Mouse (Mus musculus): Measurements from ENCODE around the gene Tox2.

Gene Tox2

DNA sequence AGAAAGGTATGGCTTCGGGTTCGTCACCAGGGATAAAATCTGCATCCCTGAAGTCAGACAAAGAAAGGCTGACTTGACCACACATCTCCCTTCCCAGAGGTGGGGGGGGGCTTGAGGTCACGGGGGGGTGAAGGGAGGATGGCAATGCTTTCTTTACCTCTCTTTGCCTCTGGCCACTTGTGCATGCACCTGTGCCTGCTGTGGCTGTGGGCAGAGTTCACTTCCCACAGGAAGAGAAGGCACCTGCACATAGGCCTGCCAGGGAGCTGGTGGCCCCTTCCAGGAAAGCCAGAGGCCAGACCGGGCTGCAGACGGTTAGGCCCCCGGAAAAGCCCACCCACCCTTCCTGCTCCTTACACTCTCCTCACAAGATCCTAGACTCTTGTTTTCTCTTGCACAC, 128.5 kb downstream of the Tox2 start:
- DNase-seq: no peak

DNA sequence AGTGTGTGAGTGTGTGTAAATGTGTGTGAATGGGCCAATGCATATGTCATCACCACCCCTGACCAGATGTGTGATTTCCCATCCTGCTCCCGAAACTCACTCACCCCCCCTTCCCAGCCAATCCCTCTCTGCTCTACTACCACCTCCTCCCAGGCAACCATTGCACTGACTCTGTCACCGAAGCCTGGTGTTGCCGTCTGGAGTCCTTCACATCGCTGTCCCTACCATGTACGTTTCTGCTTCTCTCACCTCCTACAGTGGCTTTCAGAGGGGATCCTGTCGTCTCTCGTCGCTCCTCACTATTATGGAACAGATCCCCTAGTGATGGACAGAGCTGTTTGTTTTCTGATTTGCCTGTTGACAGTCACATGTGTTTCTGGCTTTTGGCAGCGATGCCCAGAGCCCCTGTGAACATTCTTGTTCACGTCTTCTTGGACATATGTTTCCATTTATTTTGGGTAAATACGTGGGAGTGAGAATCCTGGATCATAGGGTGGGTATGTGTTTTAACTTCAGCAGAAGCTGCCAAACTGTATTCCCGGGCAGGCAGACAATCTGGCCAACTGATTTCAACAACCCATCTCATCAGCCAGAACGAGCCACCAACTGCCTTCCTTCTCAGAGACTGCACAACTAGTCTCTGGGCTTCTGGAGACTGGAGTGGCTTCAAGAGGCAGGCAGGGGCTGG, 129.6 kb downstream of the Tox2 start:
- DNase-seq: peak; percentile 63

DNA sequence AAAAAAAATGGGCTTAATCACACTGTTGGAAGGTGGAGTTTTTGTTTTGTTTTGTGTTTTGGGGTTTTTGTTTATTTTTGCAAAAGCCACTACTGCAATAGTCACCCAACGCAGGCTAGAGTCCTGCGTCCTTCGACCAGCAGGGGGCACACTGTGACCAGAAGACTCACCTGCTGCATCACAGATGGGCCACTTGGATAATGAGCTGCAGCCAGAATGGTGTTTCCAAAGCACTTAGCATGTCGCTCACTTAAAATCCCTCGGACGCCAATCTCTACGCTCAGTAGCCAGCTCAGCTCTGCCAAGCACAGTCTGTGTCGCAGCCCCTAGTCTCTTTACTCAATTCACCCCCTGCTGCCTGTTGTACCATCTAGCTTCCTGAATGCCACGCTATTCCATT, 137.3 kb downstream of the Tox2 start:
- peak; percentile 36 for DNase-seq

DNA sequence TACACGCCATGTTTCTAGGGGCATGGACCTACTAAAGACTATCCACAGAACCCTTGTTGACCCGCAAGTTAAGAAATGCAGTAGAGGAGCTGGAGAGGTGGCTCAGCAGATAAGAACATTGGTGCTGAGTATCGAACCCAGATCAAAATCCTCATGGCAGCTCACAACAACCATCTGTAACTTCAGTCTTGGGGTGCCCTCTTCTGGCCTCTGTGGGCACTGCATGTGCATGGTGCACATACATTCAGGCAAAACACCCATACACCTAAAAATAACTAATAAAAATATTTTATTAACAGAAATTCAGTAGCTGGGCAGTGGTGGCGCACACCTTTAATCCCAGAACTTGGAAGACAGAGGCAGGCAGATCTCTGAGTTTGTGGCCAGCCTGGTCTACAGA, 140.7 kb downstream of the Tox2 start:
- DNase-seq: no peak

DNA sequence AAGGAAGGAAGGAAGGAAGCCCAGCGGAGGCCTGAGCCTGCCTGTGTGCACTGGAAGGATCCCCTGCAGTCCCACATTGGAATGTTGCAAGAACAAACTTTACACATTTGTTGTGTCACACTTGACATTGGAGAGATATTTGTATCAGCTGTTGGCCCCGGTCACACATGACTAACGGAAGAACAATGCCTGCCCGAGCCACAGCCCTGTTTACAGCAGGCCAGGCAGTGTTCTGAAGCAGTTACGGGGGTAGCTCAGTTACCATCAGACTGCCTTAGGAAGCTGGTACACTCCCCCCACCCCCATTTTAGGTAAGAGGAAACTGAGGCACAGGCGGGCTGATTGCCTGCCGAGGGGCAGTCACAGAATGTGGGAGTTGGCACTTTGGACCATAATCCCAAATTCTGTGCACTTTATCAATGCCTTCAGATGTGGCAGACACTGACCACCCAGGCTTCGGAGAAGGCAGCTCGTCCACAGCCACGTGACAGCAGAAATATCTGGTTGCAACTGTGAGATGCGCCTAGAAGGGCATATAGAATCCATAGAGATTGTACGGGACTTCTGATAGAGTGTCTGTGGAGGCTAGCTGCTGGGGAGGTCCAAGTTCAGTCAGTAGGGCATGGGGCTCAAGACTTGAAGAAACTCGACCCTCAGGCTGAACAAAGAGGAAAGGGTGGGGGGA, 142.2 kb downstream of the Tox2 start:
- no peak for DNase-seq

DNA sequence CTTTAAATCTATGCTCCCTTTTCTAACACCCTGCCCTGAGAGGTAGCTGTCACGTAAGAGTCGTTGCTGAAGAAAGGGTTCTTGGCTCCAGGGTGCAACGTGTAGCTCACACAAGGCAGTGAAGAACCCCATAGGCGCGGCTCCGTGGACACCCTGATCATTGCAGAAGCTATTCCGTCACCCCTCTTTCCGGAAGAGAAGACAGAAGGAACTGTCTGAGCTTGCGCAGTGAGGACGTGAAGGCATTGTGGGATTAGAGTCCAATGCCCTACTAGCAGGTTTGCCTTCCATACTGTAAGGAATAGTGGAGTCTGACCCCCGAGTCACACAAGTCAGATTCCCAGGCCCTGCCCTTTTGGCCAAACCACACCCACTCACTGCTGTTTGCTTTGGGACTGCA, 143.6 kb downstream of the Tox2 start:
- no peak for DNase-seq

DNA sequence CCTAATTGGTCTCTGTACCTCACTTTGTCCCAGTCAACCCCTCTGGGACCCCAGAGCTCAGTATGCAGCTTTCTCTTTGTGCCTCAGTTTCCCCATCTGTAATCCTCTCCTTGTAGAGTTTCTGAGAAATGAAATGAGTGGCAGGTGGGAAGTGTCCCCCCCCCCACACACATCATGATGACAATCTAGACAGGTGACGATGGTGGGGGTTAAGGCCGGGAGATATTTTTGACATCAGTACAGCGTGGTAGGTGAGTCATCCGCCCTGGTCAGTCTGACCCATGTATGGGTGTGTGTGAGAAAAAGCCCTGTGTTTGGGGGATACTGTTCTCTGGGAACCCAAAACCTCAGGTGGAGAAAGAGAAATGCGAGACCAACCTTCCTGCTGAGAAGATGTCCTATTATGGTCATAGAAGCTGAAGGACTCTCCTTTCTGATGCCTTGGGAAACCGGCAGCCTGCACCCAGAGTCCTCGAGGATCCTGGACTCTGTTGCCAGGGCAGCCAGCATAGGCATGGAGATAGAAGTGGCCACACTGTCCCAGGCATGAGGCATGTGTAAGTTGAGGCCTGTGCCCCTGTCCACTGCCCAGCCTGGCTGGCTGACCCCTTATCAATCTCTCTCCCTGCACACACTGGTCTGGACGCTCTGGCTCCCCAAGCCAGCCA, 144.7 kb downstream of the Tox2 start:
- DNase-seq: no peak

DNA sequence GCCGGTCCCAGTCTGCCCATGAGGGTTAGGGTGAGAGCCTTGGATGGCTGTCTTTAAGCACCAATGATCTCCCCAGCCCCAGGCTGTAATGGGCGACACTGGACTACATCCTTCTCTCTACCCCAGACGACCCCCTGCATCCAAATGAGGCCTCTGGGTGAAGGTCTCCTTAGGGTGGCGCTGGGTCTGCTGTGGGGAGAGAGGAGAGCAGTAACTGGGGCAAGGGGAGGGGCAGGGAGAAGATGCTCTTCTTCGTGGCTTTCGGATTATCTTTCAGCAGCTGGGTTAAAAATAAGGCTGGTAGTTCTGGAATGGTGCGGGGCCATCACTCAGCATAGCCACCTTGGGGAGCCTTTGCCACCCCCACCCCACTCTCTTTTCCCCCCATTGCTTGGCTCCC, 145.8 kb downstream of the Tox2 start:
- no peak for DNase-seq

DNA sequence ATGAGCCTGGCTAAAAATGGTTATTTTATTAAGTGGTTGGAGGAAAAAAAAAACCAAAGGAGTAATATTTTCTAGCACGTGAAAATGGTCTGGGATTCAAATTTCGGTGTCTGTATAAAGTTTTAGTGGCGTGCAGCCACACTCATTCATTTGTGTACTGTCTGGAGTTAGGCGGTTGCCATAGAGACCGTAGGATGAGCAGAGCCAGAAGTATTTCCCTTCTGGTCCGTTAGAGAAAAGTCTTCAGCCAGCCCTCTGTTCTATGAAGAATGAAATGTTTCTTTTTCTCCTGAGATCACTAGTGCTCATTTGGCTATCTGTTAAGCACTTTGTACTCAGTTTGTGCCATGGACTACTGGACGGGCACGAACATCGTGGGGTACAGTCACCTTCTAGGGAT, 146.5 kb downstream of the Tox2 start:
- peak; percentile 13 for DNase-seq

DNA sequence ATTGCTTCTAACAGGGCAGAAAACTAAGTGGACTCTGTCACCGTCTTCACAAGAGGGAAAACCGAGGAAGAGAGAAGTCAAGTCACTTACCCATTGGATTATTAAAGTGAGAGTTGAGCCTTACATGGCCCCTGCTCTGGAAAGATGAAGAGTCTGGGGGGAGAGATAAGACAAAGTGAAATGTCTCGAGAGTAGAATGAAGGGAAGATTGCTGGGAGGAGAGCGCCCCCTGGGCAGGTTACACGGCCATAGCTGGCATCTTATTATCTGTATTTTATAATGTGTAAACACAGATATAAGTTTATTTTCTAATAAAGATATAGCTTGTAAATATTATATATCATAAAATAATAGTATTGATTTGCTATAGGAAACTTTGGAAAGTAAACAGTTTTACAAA, 147.5 kb downstream of the Tox2 start:
- DNase-seq: no peak

DNA sequence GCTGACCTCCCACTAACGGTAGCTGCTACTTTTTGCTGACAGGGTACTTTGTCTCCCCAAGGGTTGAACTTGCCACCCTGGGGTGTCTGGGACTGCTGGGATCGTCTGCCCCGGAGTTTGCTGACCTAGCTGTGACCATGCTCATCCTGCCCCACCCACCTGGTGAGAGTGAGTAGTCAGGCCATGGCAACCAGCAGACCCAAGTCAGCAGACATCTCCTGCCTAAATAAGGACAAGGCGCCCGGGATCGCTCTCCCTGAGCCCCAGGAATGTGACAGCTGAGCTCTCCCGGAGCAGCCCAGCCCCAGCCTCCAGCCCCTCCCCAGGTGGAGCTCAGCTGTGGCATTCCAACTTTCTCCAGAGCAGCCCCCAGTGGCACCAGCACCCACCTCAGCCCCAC, 150.8 kb downstream of the Tox2 start:
- DNase-seq: no peak

DNA sequence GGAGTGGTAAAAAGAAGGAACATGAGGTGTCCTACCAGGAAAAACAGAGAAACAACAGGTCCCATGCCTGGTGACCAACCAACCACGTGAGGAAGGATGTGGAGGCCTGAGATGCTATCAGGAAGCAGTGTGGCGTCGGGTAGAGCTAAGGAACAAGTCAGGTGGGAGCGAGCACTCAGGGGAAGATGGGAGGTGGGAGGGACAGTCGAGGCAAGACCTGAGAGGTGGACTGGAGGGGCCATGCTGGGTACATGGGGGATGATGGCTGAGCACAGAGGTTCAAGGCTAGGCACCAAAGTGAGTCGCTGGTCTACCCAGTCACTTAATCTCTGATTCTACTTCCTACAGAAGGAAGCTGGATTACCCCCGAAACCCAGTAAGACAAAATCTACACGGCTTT, 152.7 kb downstream of the Tox2 start:
- no peak for DNase-seq

DNA sequence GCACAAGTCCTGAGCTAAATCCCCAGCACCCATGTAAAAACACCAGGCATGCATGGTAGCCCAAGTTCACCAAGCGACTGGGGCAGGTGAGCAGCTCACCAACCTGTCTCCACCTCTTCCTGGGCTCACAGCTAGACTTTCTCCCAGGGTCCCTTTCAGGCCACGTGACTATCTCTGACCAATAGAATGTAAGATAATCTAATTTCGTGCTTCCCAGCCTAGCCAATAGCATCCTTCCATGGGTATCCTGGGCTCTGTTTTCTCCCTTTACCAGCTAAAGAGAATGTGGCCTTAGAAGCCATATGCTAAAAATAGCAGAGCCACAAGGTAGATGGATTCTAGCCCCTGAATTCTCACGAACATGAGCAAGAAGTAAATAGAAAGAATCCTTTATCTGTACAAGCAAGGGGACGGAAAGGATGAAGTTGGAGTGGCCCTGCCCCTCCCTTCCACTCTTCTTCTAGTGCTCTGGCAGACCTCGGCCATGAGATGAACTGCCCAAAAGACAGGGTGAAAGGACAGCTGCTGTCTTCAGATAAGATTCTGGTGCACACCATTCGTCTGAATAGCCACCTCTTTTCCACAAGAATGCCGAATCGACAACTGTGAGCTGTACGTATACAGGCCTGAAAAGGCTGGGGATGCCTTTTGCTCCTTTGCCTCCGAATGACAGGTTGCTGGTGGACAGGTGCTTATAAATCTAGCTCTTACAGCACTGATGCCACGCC, 153.4 kb downstream of the Tox2 start:
- no peak for DNase-seq

DNA sequence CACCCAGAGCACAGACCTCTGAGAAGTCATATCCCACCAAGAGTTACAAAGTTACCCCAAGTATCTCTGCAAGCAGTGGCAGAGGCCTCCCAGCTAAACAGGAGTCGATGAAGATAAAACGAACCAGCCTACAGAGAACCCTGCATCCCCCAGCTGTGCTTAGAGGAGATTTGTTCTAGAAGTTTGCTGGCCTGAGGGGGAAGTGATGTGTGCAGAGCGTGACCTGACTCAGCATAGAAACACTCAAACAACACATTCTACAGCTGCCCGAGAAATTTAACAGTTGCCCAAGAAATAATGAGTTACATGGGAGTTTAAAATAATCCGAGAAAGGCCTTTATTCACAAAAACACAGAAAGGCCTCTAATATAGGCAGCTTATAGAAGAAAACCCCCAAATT, 155.7 kb downstream of the Tox2 start:
- DNase-seq: no peak

DNA sequence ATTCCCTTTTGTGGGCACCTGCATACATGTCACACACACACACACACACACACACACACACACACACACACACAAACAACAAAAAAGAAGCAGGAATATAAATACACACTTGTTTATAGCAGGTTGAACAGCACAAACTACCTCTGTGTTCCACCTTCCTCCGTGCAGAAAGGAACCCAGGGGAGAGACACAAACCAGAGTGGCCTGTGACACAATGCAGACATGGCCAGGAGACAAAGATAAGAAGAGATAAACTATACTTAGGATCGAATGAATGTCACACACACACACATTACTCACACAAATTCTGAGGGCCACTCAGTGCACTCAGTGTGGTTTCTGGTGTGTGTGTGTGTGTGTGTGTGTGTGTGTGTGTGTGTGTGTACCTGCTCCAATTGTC, 156.3 kb downstream of the Tox2 start:
- no peak for DNase-seq

DNA sequence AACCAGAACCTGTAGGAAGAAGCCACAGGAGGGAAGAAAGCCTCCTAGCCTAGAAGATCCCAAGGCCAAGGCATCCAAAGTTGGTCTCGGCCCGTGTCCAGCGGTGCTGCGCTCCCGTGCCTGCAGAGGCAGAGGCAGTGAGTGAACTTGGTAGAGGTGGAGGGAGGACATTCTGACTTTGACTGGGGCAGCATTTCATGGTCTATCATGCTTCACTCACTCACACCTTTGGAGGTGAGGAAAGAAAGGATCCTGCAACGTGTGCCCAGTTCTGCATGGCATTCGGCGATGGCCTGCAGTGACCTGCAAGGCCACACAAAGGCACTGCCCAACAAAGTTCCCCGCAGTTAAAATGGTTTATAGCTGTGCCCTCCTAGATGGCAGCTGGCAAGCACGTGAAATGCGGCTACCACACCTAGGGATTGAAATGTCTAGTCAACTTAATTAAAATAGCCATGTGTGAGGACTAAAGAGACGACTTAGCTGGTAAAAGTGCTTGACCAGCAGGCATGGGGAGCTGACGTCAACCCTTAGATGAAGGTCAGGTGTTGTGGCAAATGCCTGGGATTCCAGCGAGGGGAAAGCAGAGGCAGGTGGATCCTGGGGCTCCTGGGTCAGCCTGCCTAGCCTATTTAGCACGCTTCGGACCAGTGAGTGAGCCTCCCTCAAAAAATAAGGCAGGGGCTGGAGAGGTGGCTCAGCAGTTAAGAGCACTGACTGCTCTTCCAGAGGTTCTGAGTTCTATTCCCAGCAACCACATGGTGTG, 158.1 kb downstream of the Tox2 start:
- no peak for DNase-seq

DNA sequence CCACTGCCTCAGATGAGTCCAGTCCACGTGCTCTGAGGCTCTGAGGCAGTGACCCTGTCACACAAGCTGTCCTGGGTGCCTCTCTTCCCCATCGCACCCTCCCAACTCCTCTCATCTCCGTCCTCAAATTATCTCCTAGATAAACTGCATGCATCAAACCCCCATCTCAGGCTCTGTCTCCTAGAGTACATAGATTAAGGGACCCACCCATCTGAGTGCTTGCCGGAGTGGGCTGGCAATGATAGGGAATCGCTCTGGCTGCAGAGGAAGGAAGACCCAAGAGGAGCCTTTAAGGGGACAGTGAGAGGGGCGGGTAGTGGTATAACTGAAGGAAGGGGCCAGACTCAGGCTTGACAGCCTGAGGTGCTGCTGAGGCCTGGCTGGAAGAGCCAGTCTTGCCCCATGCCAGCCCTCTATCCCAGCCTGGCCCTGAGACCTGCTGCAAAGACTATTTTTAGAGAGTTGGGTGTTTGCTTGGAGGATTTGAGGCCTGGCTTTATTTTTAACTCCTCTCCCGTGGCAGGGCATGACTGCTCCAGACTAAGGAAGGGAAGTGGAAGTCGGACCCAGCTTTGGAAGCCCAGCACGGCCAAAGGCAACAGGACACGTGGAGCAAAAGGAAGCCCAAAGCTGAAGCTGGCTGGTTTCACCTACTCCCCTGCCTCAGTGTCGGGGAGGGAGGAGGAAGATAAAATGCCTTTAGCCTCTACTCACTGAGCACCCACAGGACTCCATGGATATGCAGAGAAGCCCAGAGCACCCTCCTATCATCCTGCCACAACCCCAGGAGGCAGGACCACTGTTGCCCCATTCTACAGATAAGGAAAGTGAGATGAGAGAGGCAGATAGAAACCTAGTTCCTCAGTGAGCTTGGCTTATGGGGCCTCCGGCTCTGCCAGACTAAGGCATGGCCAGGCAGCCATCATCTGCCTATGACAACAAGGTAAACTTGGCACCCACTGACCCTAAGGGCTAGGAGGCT, 160.3 kb downstream of the Tox2 start:
- DNase-seq: no peak

DNA sequence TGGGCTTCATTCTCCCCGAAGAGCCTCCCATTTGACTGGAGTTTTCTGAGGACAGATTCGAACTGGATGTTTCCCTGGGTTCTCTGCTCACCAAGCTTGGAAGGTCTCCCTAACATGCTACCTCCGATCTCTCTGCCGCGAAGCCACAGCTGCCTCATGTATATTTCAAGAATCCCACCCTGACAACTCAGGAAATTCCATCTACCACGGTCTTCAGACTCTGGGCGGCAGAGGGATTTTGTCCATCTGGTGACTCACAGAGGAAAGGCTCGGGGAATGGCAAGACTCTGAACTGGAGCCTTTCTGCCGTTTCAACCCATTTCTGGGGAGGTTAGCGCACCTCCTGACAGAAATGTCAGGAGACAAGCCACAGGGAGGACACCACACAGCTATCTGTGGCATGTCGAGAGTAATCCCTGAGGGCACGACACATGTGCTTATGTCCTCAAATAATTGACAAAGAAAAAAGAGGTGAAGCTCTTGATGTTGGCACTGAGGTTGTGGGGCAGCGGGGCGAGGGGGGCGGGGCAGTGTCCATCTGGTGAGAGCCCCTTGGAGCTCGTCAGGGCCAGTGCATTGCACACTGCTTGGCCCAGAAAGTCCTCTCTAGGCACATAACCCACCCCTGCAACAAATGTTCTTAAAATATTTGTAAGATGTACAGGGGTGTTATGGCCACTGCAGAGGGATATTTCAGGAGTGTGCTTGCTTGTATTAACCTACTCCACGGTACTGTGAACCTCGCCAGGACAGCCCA, 162.0 kb downstream of the Tox2 start:
- DNase-seq: no peak

DNA sequence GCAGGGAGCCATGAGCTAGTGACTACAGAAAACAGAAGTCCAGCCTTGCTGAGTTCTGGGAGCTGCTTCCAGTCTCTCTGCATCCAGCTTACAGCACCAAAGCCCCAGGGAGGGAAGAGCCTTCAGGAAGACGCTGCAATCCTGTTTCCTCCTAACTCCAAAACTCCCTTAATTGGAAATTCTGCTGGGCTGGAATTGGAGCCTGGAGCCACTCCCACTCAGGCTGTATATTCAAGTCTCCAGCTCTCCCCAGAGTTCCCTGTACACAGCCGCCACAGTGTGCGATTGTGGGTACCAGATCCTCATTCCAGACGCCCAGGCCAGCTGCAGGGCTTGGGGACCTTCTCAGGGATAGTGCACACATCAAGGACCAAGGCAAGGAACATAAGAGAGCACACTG, 167.2 kb downstream of the Tox2 start:
- DNase-seq: no peak

DNA sequence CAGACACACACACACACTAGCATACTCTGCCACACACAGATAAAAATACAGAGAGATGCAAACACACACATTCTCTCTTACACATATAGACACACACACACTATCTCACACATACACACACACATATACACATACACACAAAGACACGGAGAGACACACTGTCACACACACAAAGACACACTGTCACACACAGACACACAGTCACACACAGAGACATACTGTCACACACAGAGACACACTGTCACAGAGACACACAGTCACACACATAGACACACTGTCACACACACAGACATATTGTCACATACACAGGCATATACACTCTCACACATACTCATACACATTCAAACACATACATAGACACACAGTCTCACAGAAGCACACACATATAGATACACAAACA, 169.7 kb downstream of the Tox2 start:
- DNase-seq: no peak

All from right cerebral cortex, adult 18-20 months (tissue).